Mouse (Mus musculus) left cerebral cortex, postnatal 4 days (tissue): ENCODE results near the gene Tceal5. TPM values are rescaled to one million over a fixed set of nuclear protein-coding genes. Genes with fewer than 3 reads are reported as not detected.
A peak's percentile ranks its signal among the peaks of the same experiment; 100 is the strongest.

Experiments used
- DNase-seq: peaks from one replicate; pipeline ENCODE4 v3.0.0-alpha.2; 2022
- intact Hi-C: fragments of 180-260 bp; cut with DNase I; formaldehyde crosslinking; loops from one replicate; pipeline ENCODE4 v1.15.1; 2025
- microRNA-seq: library from miRNA; unstranded; fragments of <30 nt; microRNA quantifications from one replicate; pipeline ENCODE4 v1.2.0, GENCODE M21; 2022
- total RNA-seq, 2 experiments: library from RNA; stranded (reverse); gene quantifications; 2 replicates each; pipeline ENCODE4 v1.2.3; 2021

Tceal5 gene
- total RNA-seq, 2 experiments from 2014 or later: 59.5 to 65.6 TPM

GRCm38 (mm10) chrX:136172118-136172551 lies 31.5 kb downstream of the Tceal5 start, which contains the start of gene Tceal8:
Tceal8 (minus strand) TSS chrX:136172342.
- peak; percentile 79 for DNase-seq
- intact Hi-C loops: no loop called here

- peak; percentile 68 for DNase-seq
- intact Hi-C loops: no loop called here
Observed at GRCm38 (mm10) chrX:136171189-136172117, 32.2 kb downstream of the Tceal5 start.

- intact Hi-C loops: no loop called here
- no peak for DNase-seq
Observed at GRCm38 (mm10) chrX:136170625-136171024, 33.1 kb downstream of the Tceal5 start.

Small RNA genes lying within 50 kb of the gene (microRNA-seq; reads per million reads assigned to microRNA genes)
- gene Mir6383: not detected

Other genes starting within 250 kb of the Tceal5 start
- gene Arxes2, start 210.1 kb downstream of the Tceal5 start, total RNA-seq: 100 to 1,000 TPM in 1 of 2 experiments, 10 to 100 TPM in 1; 84.8 to 108 TPM
- 10 to 100 TPM; 85.5 to 86.7 TPM for gene Arxes1, start 170.5 kb downstream of the Tceal5 start, total RNA-seq
- gene Bex2, start 135.6 kb downstream of the Tceal5 start, total RNA-seq: 100 to 1,000 TPM; 345 to 394 TPM
- gene Nxf3, start 118.6 kb downstream of the Tceal5 start, total RNA-seq: under 1 TPM in 1 of 2 experiments, not detected in 1; 0.12 TPM
- 10 to 100 TPM; 92.2 to 92.6 TPM for gene Bex4, start 64.9 kb downstream of the Tceal5 start, total RNA-seq
- 10 to 100 TPM; 41.2 to 52.0 TPM for gene Tceal8, start 31.5 kb downstream of the Tceal5 start, total RNA-seq
- 1 to 10 TPM; 5.8 to 7.0 TPM for gene Tceal7, start 10.9 kb upstream of the Tceal5 start, total RNA-seq
- 100 to 1,000 TPM; 195 to 200 TPM for gene Bex1, start 11.6 kb upstream of the Tceal5 start, total RNA-seq
- 100 to 1,000 TPM; 129 to 130 TPM for gene Tceal9, start 41.2 kb upstream of the Tceal5 start, total RNA-seq
- gene Bex3, start 66.4 kb upstream of the Tceal5 start, total RNA-seq: 100 to 1,000 TPM; 315 to 358 TPM